Mouse (Mus musculus) lung, postnatal 10 days (tissue): ENCODE data around the gene 2700081O15Rik.
"Not testable (repeated sequence)": the region's sequence is repeated elsewhere in the genome, so short reads cannot be mapped to it uniquely, and the experiment has no call there.

Experiments
- DNase-seq: peaks from one replicate; pipeline ENCODE4 v3.0.0; 2021

2700081O15Rik gene

GRCm38 (mm10) chr19:7416834-7417735, at the start of gene 2700081O15Rik:
2700081O15Rik (plus strand) TSS chr19:7417625.
- peak; percentile 84 for DNase-seq

- not testable (repeated sequence) for DNase-seq
These were observed 48.0 kb upstream of the 2700081O15Rik start for GRCm38 (mm10) chr19:7369469-7369868.

GRCm38 (mm10) chr19:7374491-7374890, 42.9 kb upstream of the 2700081O15Rik start:
- DNase-seq, result no peak

GRCm38 (mm10) chr19:7377639-7378038, 39.8 kb upstream of the 2700081O15Rik start:
- no peak for DNase-seq

GRCm38 (mm10) chr19:7381906-7382247, 35.5 kb upstream of the 2700081O15Rik start:
- DNase-seq, result no peak

- peak; percentile 88 for DNase-seq
These were observed 35.0 kb upstream of the 2700081O15Rik start for GRCm38 (mm10) chr19:7382248-7382902.

- DNase-seq, result peak; percentile 99
These were observed 34.2 kb upstream of the 2700081O15Rik start, which contains the start of gene Spindoc for GRCm38 (mm10) chr19:7382903-7383865. Spindoc (minus strand) TSS chr19:7382994.

GRCm38 (mm10) chr19:7386042-7386441, 31.4 kb upstream of the 2700081O15Rik start:
- DNase-seq, result no peak

- no peak for DNase-seq
These were observed 28.9 kb upstream of the 2700081O15Rik start for GRCm38 (mm10) chr19:7388488-7388887.

- DNase-seq, result peak; percentile 81
These were observed 20.3 kb upstream of the 2700081O15Rik start for GRCm38 (mm10) chr19:7396867-7397826.

- not testable (repeated sequence) for DNase-seq
These were observed 18.5 kb upstream of the 2700081O15Rik start for GRCm38 (mm10) chr19:7398898-7399297.

- peak; percentile 63 for DNase-seq
These were observed 16.8 kb upstream of the 2700081O15Rik start for GRCm38 (mm10) chr19:7400635-7401034.

GRCm38 (mm10) chr19:7404623-7405229, 12.7 kb upstream of the 2700081O15Rik start:
- no peak for DNase-seq

GRCm38 (mm10) chr19:7412361-7412760, 5.1 kb upstream of the 2700081O15Rik start:
- no peak for DNase-seq

GRCm38 (mm10) chr19:7415916-7416833, 1.2 kb upstream of the 2700081O15Rik start:
- DNase-seq, result no peak

GRCm38 (mm10) chr19:7417911-7418849, 755 bp downstream of the 2700081O15Rik start:
- DNase-seq, result peak; percentile 90

GRCm38 (mm10) chr19:7419134-7419533, 1.7 kb downstream of the 2700081O15Rik start:
- peak; percentile 44 for DNase-seq

- no peak for DNase-seq
These were observed 2.7 kb downstream of the 2700081O15Rik start for GRCm38 (mm10) chr19:7420108-7420507.
